Mouse (Mus musculus) ovary, postnatal 10 days (tissue): ENCODE measurements at regions not wholly inside any gene's neighbourhood (a gene's known extent, or its start where the extent isn't known, plus 50 kb on each side); places are given as distances from the start of the nearest gene placed in this dataset.

Experiments used
- DNase-seq: peaks from one replicate; pipeline ENCODE4 v3.0.0; 2022; ENCODE audit warnings: low spot score

GRCm38 (mm10) chr12:50698613-50699442 lies 49.9 kb upstream of the Prkd1 start:
- no peak for DNase-seq
